Mouse (Mus musculus) kidney, adult 2 months (tissue): ENCODE results near the gene Gm128.

Source experiments
- CTCF ChIP-seq: fragments of 200-500 bp; conservative IDR thresholded peaks from 2 replicates; pipeline ENCODE4 v1.5.1; 2011; ENCODE audit warnings: low read depth, mild to moderate bottlenecking, control low read depth, low read length, moderate library complexity, mixed read lengths; ENCODE audit not compliant: insufficient read depth, insufficient read length
- POLR2A ChIP-seq: fragments of 200-500 bp; IDR thresholded peaks from one replicate; pipeline ENCODE4 v1.6.1; 2011; ENCODE audit warnings: low read depth, low read length, control low read depth

DNA sequence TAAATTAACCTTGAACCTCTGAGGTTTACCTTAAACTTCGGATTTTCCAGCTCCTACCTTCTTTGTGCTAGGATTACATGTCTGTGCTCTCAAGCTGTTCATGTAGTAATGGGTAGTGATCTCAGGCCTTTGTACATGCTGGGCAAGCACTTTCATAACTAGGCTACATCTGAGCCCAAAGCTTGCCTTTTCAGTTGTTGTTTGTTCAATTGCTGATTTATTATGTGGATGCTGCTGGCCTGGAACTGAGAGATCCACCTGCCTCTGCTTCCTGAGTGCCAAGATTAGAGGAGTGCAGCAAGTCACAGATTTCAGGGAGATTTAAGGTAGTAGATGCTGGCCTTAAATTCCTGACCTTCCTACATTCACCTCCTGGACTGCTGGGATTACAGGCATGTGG, 42.3 kb downstream of the Gm128 start:
- no peak for TF ChIP-seq CTCF
- no peak for TF ChIP-seq POLR2A
